Mouse (Mus musculus) gastrocnemius, adult 8-10 months (tissue): Measurements from ENCODE around the gene Fam129c. TPM values are rescaled to one million over a fixed set of nuclear protein-coding genes. Genes with fewer than 3 reads are reported as not detected.

ENCODE experiments used
- DNase-seq, 2 experiments: peaks; one replicate each; pipeline ENCODE4 v3.0.0; 2022; ENCODE audit warnings: low spot score in 2 of 2
- total RNA-seq, 4 experiments: library from RNA; stranded (reverse); gene quantifications; 2 replicates each; pipeline ENCODE4 v1.2.4; 2022

Gene Fam129c
- total RNA-seq, 4 experiments from 2014 or later = 0.27 to 0.63 (median 0.40) TPM

- peak in 1 of 2 experiments; percentile 52 for DNase-seq
Observed at GRCm38 (mm10) chr8:71572847-71573633, 24.4 kb upstream of the Fam129c start.

- DNase-seq = no peak
Observed at GRCm38 (mm10) chr8:71574426-71574825, 23.0 kb upstream of the Fam129c start.

GRCm38 (mm10) chr8:71575020-71575419, 22.4 kb upstream of the Fam129c start:
- DNase-seq = no peak

DNA sequence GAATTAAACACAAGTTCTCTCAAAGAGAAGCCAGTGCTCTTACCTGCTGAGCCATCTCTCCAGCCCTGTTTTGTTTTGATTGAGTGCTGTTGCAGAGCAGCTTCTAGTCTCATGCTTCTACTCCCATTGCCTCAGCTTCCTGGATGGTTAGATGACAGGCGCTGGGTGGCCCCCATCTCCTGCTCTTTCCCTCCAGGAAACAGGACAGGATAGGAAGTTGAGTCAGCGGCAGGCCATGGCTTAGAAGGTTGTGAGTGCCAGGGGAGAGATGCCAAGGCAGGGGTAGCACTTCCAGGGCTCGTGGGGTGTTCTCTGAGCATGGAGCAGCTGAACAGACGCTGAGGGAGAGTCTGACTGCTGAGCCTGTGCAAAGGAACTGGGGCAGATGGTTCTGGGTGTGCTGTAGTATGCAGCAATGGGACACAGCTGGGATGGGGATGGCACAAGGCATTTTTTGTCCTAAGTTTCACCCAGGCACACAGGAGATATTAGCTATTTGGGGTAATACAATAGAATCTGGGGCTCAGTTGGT, 19.5 kb upstream of the Fam129c start:
- no peak for DNase-seq

GRCm38 (mm10) chr8:71579009-71579408, 18.4 kb upstream of the Fam129c start:
- no peak for DNase-seq

DNA sequence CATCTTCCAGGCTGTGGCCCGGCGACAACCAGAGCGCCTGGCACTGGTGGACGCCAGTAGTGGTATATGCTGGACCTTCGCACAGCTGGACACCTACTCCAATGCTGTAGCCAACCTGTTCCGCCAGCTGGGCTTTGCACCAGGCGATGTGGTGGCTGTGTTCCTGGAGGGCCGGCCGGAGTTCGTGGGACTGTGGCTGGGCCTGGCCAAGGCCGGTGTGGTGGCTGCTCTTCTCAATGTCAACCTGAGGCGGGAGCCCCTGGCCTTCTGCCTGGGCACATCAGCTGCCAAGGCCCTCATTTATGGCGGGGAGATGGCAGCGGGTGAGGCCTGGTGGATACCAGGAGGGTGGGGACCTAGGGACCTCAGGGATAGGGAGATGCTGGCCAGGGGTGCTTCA, 18.0 kb upstream of the Fam129c start:
- DNase-seq = peak; percentile 75 to 83

- no peak for DNase-seq
Observed at GRCm38 (mm10) chr8:71580201-71580600, 17.2 kb upstream of the Fam129c start.

GRCm38 (mm10) chr8:71586891-71587290, 10.6 kb upstream of the Fam129c start:
- no peak for DNase-seq

- no peak for DNase-seq
Observed at GRCm38 (mm10) chr8:71588762-71589161, 8.7 kb upstream of the Fam129c start.

DNA sequence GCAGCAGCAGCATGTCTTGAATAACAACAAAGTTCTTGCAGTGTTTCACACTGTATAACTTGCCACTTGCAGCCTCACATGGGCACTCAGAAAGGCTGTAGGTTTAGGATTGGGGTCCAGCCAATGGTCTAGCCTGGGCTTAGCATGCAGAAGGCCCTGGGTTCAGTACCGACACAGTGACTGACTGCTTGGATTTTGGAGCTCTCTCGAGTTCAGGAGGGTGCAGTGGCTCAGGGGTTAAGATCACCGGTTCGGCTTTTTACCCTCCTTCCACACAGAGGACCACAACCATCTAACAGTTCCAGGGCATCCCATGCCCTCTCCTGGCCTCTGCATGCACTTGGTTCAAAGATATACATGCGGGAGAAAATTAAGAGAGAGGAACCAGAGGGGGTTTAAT, 6.4 kb upstream of the Fam129c start:
- no peak for DNase-seq

DNA sequence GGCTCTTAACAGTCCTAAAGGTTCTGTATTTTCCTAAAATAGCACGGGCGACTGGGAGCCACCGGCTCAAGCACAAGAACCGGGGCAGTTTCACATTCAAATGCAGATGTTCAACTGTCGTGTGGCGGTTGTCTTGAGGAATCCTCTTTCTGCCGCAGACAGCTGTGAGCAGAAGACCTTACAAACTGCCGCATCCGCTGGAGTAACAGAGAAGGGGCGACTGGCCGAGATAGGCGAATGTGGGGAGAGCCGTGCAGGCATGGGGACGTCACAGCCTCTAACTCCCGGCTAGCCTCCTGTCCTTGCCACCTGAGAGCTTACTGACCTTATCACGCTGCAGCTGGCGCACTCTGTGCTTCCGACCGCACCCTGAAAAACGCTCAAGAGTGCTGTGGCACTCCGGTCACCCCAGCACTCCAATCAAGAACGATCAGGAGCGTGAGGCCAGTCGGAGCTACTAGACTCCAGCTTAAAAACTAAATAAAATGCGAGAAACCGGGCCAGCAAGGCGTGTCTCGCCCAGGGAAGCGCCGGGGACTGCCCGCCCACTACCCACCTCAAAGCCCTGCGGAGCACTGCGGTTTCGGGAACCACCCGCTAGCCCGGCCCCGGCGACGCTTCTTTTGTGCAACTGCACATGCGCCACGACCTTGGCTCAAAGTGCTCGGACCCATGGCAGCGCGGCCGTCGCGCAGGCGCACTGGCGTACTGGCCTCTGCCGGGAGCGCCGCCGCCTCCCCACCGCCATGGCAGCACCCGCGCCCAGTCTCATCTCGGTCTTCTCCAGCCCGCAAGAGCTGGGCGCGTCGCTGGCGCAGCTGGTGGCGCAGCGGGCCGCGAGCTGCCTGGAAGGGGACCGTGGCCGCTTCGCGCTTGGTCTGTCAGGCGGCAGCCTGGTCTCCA, 5.7 kb upstream of the Fam129c start, which contains the start of gene Pgls:
Pgls (plus strand) TSS at position 706 of the 903 bp plus-strand sequence.
- DNase-seq = peak; percentile 91 to 93

- DNase-seq = peak; percentile 72 to 81
Observed at GRCm38 (mm10) chr8:71592374-71593170, 4.9 kb upstream of the Fam129c start.

DNA sequence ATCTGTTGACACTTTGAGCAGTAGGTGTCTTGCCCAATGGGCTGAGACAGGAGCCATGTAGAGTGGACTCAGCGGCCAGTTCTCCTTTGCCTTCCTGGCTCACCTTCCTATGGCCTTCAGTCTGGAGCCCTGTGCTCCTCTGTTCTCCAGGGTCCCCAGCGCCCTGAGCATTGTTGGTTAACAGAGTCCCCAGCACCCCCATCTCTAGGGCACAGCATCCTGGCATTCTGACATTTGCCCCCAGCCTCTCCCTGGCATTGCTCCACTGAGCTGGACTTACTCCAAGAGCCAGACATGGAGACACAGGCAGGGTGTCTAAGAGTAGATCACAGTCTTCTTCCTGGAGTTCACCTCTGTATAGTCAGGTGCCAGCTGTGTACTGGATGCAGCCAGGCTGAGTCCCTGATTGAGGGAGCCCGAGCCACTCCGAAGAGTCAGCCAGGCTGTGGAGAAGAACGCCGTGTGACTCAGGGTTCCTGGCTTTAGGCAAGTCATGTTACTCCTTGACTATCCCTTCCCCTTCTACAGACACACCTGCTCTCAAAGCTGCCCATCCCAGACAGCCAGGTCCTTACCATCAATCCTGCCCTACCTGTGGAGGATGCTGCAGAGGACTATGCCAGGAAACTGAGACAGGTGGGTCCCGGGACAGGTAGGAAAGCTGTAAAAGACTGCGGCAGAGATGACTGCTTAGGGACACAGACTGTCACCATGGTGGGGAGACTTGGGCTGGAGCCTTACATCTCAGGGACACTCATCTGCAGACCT, 3.7 kb upstream of the Fam129c start:
- DNase-seq = no peak

GRCm38 (mm10) chr8:71594324-71594722, 3.1 kb upstream of the Fam129c start:
- DNase-seq = no peak

DNA sequence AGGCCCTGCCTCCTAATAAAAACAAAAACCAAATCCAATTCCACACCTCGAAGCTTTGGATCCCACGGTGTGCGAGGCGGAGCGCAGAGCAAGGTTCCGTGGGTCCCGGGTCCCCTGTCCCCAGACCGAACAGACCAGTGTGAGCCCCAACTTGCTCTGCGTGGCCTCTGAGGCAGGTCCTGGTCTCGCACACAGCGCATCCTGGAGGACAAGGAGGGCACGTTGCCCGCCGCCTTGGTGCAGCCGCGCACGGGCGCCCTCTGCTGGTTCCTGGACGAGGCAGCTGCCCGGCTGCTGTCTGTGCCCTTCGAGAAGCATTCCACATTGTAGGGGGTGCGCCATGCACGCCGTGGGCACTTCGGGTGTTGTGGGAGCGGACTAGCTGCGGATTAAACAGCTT, 1.6 kb upstream of the Fam129c start:
- peak; percentile 83 to 87 for DNase-seq

GRCm38 (mm10) chr8:71596384-71596783, 1.1 kb upstream of the Fam129c start:
- DNase-seq = no peak

DNA sequence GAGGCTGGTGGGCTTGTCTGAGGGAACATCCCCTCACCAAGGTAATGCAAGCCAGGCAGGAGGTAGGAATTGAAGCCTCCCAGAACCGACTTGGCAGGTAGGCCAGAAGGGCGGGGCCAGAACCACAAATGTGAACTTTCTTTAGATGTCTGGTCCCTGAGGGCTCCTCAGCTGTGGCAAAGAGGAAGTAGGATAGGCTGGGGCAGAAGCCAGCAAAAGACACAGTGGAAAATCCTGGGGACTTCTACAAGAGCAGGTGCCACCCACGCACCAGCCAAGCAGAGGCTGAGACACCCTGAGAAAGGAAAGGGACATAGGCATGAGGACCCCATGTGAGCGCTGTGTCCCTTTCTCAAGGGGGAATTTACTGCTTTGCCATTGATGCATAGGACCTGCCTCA, 650 bp upstream of the Fam129c start:
- no peak for DNase-seq

GRCm38 (mm10) chr8:71598375-71598774, 927 bp downstream of the Fam129c start:
- DNase-seq = no peak

GRCm38 (mm10) chr8:71598841-71599240, 1.4 kb downstream of the Fam129c start:
- no peak for DNase-seq

- DNase-seq = no peak
Observed at GRCm38 (mm10) chr8:71601939-71602665, 4.7 kb downstream of the Fam129c start.
